Comparison of ENCODE assay signal across 16 mouse cellular contexts in genomic region chr6:30615741-30616140, GRCm38 (mm10). TPM values are rescaled to one million over a fixed set of nuclear protein-coding genes. Genes with fewer than 3 reads are reported as not detected.
DNase-seq lines count a peak whose midpoint lies in the region; ATAC-seq and TF ChIP-seq lines count a peak whose summit lies in the region.
"Had no signal": no experiment of that assay in that cellular context is flagged by ENCODE, and none has a peak within 500 bp of the region (broad histone marks: within the 10 kb centered on the region; RNA-seq: fewer than 3 reads in every experiment).

No protein-coding gene starts in this region.

- H3K9ac ChIP-seq in hindbrain, embryonic 11.5 days (ENCODE audit: low read depth, low read length) = no peak overlapping the region
- H3K9ac ChIP-seq in hindbrain, embryonic 16.5 days (ENCODE audit: low read depth, low read length) = no peak overlapping the region
- no peak overlapping the region for H3K9ac ChIP-seq in embryonic facial prominence, embryonic 14.5 days (ENCODE audit: low read depth, low read length)
- no peak overlapping the region for H3K9ac ChIP-seq in limb, embryonic 11.5 days (ENCODE audit: low read length)
- no peak overlapping the region for H3K9ac ChIP-seq in lung, postnatal 0 days (replicated peaks; ENCODE audit: low read depth)
- H3K9ac ChIP-seq: liver, embryonic 13.5 days; neural tube, embryonic 12.5 days had no signal

- no peak overlapping the region for H3K4me2 ChIP-seq in hindbrain, embryonic 11.5 days (replicated peaks; ENCODE audit: low read depth, low read length)
- no peak overlapping the region for H3K4me2 ChIP-seq in hindbrain, embryonic 16.5 days (ENCODE audit: low read length)
- H3K4me2 ChIP-seq in embryonic facial prominence, embryonic 14.5 days (ENCODE audit: low read depth, low read length) = no peak overlapping the region
- H3K4me2 ChIP-seq in limb, embryonic 11.5 days (ENCODE audit: low read depth, severe bottlenecking) = no peak overlapping the region
- H3K4me2 ChIP-seq in lung, postnatal 0 days (replicated peaks; ENCODE audit: low read depth, low read length) = no peak overlapping the region
- H3K4me2 ChIP-seq: liver, embryonic 13.5 days had no signal

- no peaks in the 10 kb centered on the region for H3K36me3 ChIP-seq in hindbrain, embryonic 11.5 days (ENCODE audit: control insufficient read depth, insufficient read depth, low read length)
- H3K36me3 ChIP-seq in hindbrain, embryonic 16.5 days (ENCODE audit: control insufficient read depth, insufficient read depth, low read length) = no peaks in the 10 kb centered on the region
- no peaks in the 10 kb centered on the region for H3K36me3 ChIP-seq in embryonic facial prominence, embryonic 10.5 days (replicated peaks)
- no peaks in the 10 kb centered on the region for H3K36me3 ChIP-seq in embryonic facial prominence, embryonic 14.5 days (ENCODE audit: control insufficient read depth, insufficient read depth, low read length)
- H3K36me3 ChIP-seq in limb, embryonic 11.5 days (ENCODE audit: control insufficient read depth, insufficient read depth, low read length) = no peaks in the 10 kb centered on the region
- no peaks in the 10 kb centered on the region for H3K36me3 ChIP-seq in lung, postnatal 0 days (ENCODE audit: insufficient read depth, low read length)
- H3K36me3 ChIP-seq: liver, embryonic 13.5 days; neural tube, embryonic 12.5 days had no signal

- no peak for ATAC-seq in hindbrain, embryonic 11.5 days (ENCODE audit: low FRiP score)
- ATAC-seq in hindbrain, embryonic 16.5 days = no peak
- ATAC-seq in embryonic facial prominence, embryonic 14.5 days (ENCODE audit: low read depth) = no peak
- ATAC-seq in limb, embryonic 11.5 days (ENCODE audit: insufficient number of reproducible peaks, low FRiP score, low TSS enrichment, low read depth) = no peak
- no peak for ATAC-seq in lung, postnatal 0 days

- H3K9me3 ChIP-seq in hindbrain, embryonic 11.5 days (ENCODE audit: control insufficient read depth, low read length) = no peaks in the 10 kb centered on the region
- no peaks in the 10 kb centered on the region for H3K9me3 ChIP-seq in hindbrain, embryonic 16.5 days (ENCODE audit: control insufficient read depth, low read length)
- no peaks in the 10 kb centered on the region for H3K9me3 ChIP-seq in embryonic facial prominence, embryonic 10.5 days
- no peaks in the 10 kb centered on the region for H3K9me3 ChIP-seq in embryonic facial prominence, embryonic 14.5 days (ENCODE audit: control insufficient read depth, low read length)
- H3K9me3 ChIP-seq in limb, embryonic 11.5 days (ENCODE audit: control insufficient read depth, low read length) = no peaks in the 10 kb centered on the region
- H3K9me3 ChIP-seq in lung, postnatal 0 days (ENCODE audit: low read length) = no peaks in the 10 kb centered on the region
- H3K9me3 ChIP-seq: liver, embryonic 13.5 days; neural tube, embryonic 12.5 days had no signal

- peak overlapping the region; percentile 17; the same call in 1 of the 2 replicates for H3K27ac ChIP-seq in hindbrain, embryonic 11.5 days (ENCODE audit: low read depth, low read length)
- H3K27ac ChIP-seq in hindbrain, embryonic 16.5 days (ENCODE audit: low read depth, low read length) = no peak overlapping the region
- peak overlapping the region; percentile 89 for H3K27ac ChIP-seq in embryonic facial prominence, embryonic 10.5 days (replicated peaks)
- peak overlapping the region; percentile 79 for H3K27ac ChIP-seq in embryonic facial prominence, embryonic 14.5 days (replicated peaks; ENCODE audit: low read depth, low read length)
- peak overlapping the region; percentile 93 for H3K27ac ChIP-seq in limb, embryonic 11.5 days (replicated peaks; ENCODE audit: low read depth, low read length)
- H3K27ac ChIP-seq in lung, postnatal 0 days (ENCODE audit: low read length) = no peak overlapping the region
- H3K27ac ChIP-seq: kidney, postnatal 0 days; liver, embryonic 13.5 days; neural tube, embryonic 12.5 days had no signal

- 25% methylated on average over 4 of the region's 4 CpGs for WGBS in hindbrain, embryonic 11.5 days
- 22% methylated on average over 4 of the region's 4 CpGs for WGBS in hindbrain, embryonic 16.5 days
- 22% methylated on average over 4 of the region's 4 CpGs for WGBS in embryonic facial prominence, embryonic 10.5 days
- 31% methylated on average over 4 of the region's 4 CpGs for WGBS in embryonic facial prominence, embryonic 14.5 days
- WGBS in limb, embryonic 11.5 days = 24% methylated on average over 4 of the region's 4 CpGs
- WGBS in lung, postnatal 0 days = 45% methylated on average over 4 of the region's 4 CpGs

- no peak for DNase-seq in hindbrain, embryonic 11.5 days (ENCODE audit: low spot score)
- DNase-seq in embryonic facial prominence, embryonic 10.5 days (ENCODE audit: low spot score) = no peak
- no peak for DNase-seq in embryonic facial prominence, embryonic 14.5 days (ENCODE audit: low spot score)
- DNase-seq in limb, embryonic 11.5 days (ENCODE audit: low spot score) = no peak
- DNase-seq in lung, postnatal 0 days (ENCODE audit: low spot score) = no peak
- no peak for DNase-seq in right cerebral cortex, postnatal 36 days (ENCODE audit: low spot score in 2 of 2)
- DNase-seq: adrenal gland, adult 2 months; cerebellum, adult 2 months; liver, embryonic 13.5 days; right cerebral cortex, postnatal 14 days; thymus, postnatal 4 days had no signal

- no peak for TF ChIP-seq CTCF in lung, postnatal 0 days (IDR thresholded peaks at IDR 0.05)

- H3K4me1 ChIP-seq in hindbrain, embryonic 11.5 days (replicated peaks; ENCODE audit: control insufficient read depth, insufficient read depth, low read length) = peaks cover 19% of the 10 kb centered on the region; the same call in 1 of the 2 replicates
- H3K4me1 ChIP-seq in hindbrain, embryonic 16.5 days (ENCODE audit: control insufficient read depth, insufficient read depth, low read depth, low read length) = peaks cover 25% of the 10 kb centered on the region
- H3K4me1 ChIP-seq in embryonic facial prominence, embryonic 10.5 days = peaks cover 94% of the 10 kb centered on the region
- H3K4me1 ChIP-seq in embryonic facial prominence, embryonic 14.5 days (ENCODE audit: control insufficient read depth, insufficient read depth, low read length) = peaks cover 39% of the 10 kb centered on the region
- H3K4me1 ChIP-seq in limb, embryonic 11.5 days (ENCODE audit: control insufficient read depth, insufficient read depth, low read length) = peaks cover 31% of the 10 kb centered on the region
- H3K4me1 ChIP-seq in lung, postnatal 0 days (ENCODE audit: insufficient read depth, low read depth, low read length) = no peaks in the 10 kb centered on the region

- no peaks in the 10 kb centered on the region for H3K27me3 ChIP-seq in hindbrain, embryonic 11.5 days (ENCODE audit: control insufficient read depth, insufficient read depth, low read length)
- 0 out of 2 replicates have a peak, but pooled peaks cover 2% of the 10 kb centered on the region for H3K27me3 ChIP-seq in hindbrain, embryonic 16.5 days (replicated peaks; ENCODE audit: control insufficient read depth, insufficient read depth, low read length)
- H3K27me3 ChIP-seq in embryonic facial prominence, embryonic 10.5 days (replicated peaks; ENCODE audit: low read depth, poor library complexity, severe bottlenecking) = no peaks in the 10 kb centered on the region
- H3K27me3 ChIP-seq in embryonic facial prominence, embryonic 14.5 days (replicated peaks; ENCODE audit: control insufficient read depth, insufficient read depth, low read length) = no peaks in the 10 kb centered on the region
- H3K27me3 ChIP-seq in limb, embryonic 11.5 days (ENCODE audit: control insufficient read depth, insufficient read depth, low read length) = no peaks in the 10 kb centered on the region
- no peaks in the 10 kb centered on the region for H3K27me3 ChIP-seq in lung, postnatal 0 days (replicated peaks; ENCODE audit: insufficient read depth, low read length)
- H3K27me3 ChIP-seq: neural tube, embryonic 12.5 days had no signal

- H3K4me3 ChIP-seq in hindbrain, embryonic 11.5 days (ENCODE audit: low read depth, low read length) = no peak overlapping the region
- H3K4me3 ChIP-seq in hindbrain, embryonic 16.5 days (ENCODE audit: low read length) = no peak overlapping the region
- peak overlapping the region; percentile 38; the same call in 1 of the 2 replicates for H3K4me3 ChIP-seq in embryonic facial prominence, embryonic 10.5 days
- no peak overlapping the region for H3K4me3 ChIP-seq in embryonic facial prominence, embryonic 14.5 days (ENCODE audit: low read depth, low read length)
- H3K4me3 ChIP-seq in limb, embryonic 11.5 days (ENCODE audit: low read depth, low read length) = no peak overlapping the region
- H3K4me3 ChIP-seq in lung, postnatal 0 days (ENCODE audit: low read depth, low read length) = no peak overlapping the region
- H3K4me3 ChIP-seq: liver, embryonic 13.5 days; neural tube, embryonic 12.5 days had no signal

- TF ChIP-seq EP300 in lung, postnatal 0 days (IDR thresholded peaks at IDR 0.05) = no peak

RNA-seq across cellular contexts. Expression of gene Cpa5, which starts 4.9 kb away (rescaled TPM):
- 0.15 TPM in 1 of 2 replicates, not detected in the other for polyA plus RNA-seq in hindbrain, embryonic 11.5 days (2014; fragmentation: Nextera tagmentation; extraction: Ambion mirVana)
- polyA plus RNA-seq in hindbrain, embryonic 16.5 days (2015; fragmentation: Nextera tagmentation; extraction: Ambion mirVana) = 0.09 and 0.12 TPM in 2 replicates
- 0.36 and 0.41 TPM in 2 replicates for polyA plus RNA-seq in embryonic facial prominence, embryonic 10.5 days (2016; fragmentation: Nextera tagmentation; extraction: Ambion mirVana)
- polyA plus RNA-seq in embryonic facial prominence, embryonic 14.5 days (2014; fragmentation: Nextera tagmentation; extraction: Ambion mirVana) = 0.92 and 1.3 TPM in 2 replicates
- polyA plus RNA-seq in limb, embryonic 11.5 days (2014; fragmentation: Nextera tagmentation; extraction: Ambion mirVana) = 0.33 and 0.55 TPM in 2 replicates
- not detected in 2 replicates for polyA plus RNA-seq in lung, postnatal 0 days (2015; fragmentation: Nextera tagmentation; extraction: Ambion mirVana)
- polyA plus RNA-seq: adrenal gland, adult 2 months; C2C12; cerebellum, adult 2 months; liver, embryonic 13.5 days; lung, embryonic 16.5 days; neural tube, embryonic 12.5 days had no signal

RNA-seq across cellular contexts. Expression of gene Cpa1, which starts 23.3 kb away (rescaled TPM):
- 0.11 and 0.28 TPM in 2 replicates for polyA plus RNA-seq in hindbrain, embryonic 11.5 days (2014; fragmentation: Nextera tagmentation; extraction: Ambion mirVana)
- polyA plus RNA-seq in hindbrain, embryonic 16.5 days (2015; fragmentation: Nextera tagmentation; extraction: Ambion mirVana) = 0.85 and 0.90 TPM in 2 replicates
- 0.26 and 0.34 TPM in 2 replicates for polyA plus RNA-seq in embryonic facial prominence, embryonic 10.5 days (2016; fragmentation: Nextera tagmentation; extraction: Ambion mirVana)
- polyA plus RNA-seq in embryonic facial prominence, embryonic 14.5 days (2014; fragmentation: Nextera tagmentation; extraction: Ambion mirVana) = 1.3 and 1.7 TPM in 2 replicates
- polyA plus RNA-seq in limb, embryonic 11.5 days (2014; fragmentation: Nextera tagmentation; extraction: Ambion mirVana) = 0.27 TPM in 1 of 2 replicates, not detected in the other
- polyA plus RNA-seq in lung, postnatal 0 days (2015; fragmentation: Nextera tagmentation; extraction: Ambion mirVana) = 8.8 and 11.2 TPM in 2 replicates
- polyA plus RNA-seq: adrenal gland, adult 2 months; C2C12; cerebellum, adult 2 months had no signal

RNA-seq across cellular contexts. Expression of gene Cpa4, which starts 47.6 kb away (rescaled TPM):
- 3.5 and 3.9 TPM in 2 replicates for polyA plus RNA-seq in hindbrain, embryonic 11.5 days (2014; fragmentation: Nextera tagmentation; extraction: Ambion mirVana)
- polyA plus RNA-seq in hindbrain, embryonic 16.5 days (2015; fragmentation: Nextera tagmentation; extraction: Ambion mirVana) = 0.84 and 0.85 TPM in 2 replicates
- 0.85 and 1.1 TPM in 2 replicates for polyA plus RNA-seq in embryonic facial prominence, embryonic 10.5 days (2016; fragmentation: Nextera tagmentation; extraction: Ambion mirVana)
- polyA plus RNA-seq in embryonic facial prominence, embryonic 14.5 days (2014; fragmentation: Nextera tagmentation; extraction: Ambion mirVana) = 3.0 and 3.4 TPM in 2 replicates
- polyA plus RNA-seq in limb, embryonic 11.5 days (2014; fragmentation: Nextera tagmentation; extraction: Ambion mirVana) = 1.6 and 1.7 TPM in 2 replicates
- polyA plus RNA-seq in lung, postnatal 0 days (2015; fragmentation: Nextera tagmentation; extraction: Ambion mirVana) = 0.05 and 0.07 TPM in 2 replicates
- polyA plus RNA-seq: C2C12 had no signal

Comparison
In these comparisons a context has a peak if more than half of its experiments do, and no peak if none do; other contexts are left out.
1. H3K27ac ChIP-seq: peak in hindbrain, embryonic 11.5 days (single experiment), embryonic facial prominence, embryonic 10.5 days (single experiment), embryonic facial prominence, embryonic 14.5 days (single experiment) and limb, embryonic 11.5 days (single experiment); none in hindbrain, embryonic 16.5 days (single experiment) and lung, postnatal 0 days (single experiment).